9 mouse cellular contexts compared by ENCODE assay signal in genomic region chr11:8860878-8861277, GRCm38 (mm10).
A peak's percentile ranks its signal among the peaks of the same experiment; 100 is the strongest.
DNase-seq lines count a peak whose midpoint lies in the region; ATAC-seq and TF ChIP-seq lines count a peak whose summit lies in the region.
"Had no signal": no experiment of that assay in that cellular context is flagged by ENCODE, and none has a peak within 500 bp of the region (broad histone marks: within the 10 kb centered on the region; RNA-seq: fewer than 3 reads in every experiment).

No protein-coding gene starts in this region.

- no peak overlapping the region for H3K9ac ChIP-seq in kidney, embryonic 14.5 days (ENCODE audit: low read depth, low read length)
- H3K9ac ChIP-seq: embryonic facial prominence, embryonic 12.5 days had no signal

- H3K4me3 ChIP-seq in kidney, adult 2 months (ENCODE audit: insufficient read depth, low read depth, low read length), result no peak overlapping the region
- H3K4me3 ChIP-seq in kidney, embryonic 14.5 days (ENCODE audit: low read length), result no peak overlapping the region
- H3K4me3 ChIP-seq: embryonic facial prominence, embryonic 12.5 days had no signal

- H3K4me2 ChIP-seq in kidney, embryonic 14.5 days (replicated peaks; ENCODE audit: low read depth, low read length), result no peak overlapping the region
- H3K4me2 ChIP-seq: embryonic facial prominence, embryonic 12.5 days had no signal

- no peak for ATAC-seq in kidney, embryonic 14.5 days (ENCODE audit: low FRiP score, low TSS enrichment)

- TF ChIP-seq CTCF in kidney, adult 2 months (conservative IDR thresholded peaks at IDR 0.05; ENCODE audit: insufficient read depth, insufficient read length, low read depth, low read length), result peak; percentile 40

- H3K4me1 ChIP-seq in kidney, adult 2 months (ENCODE audit: control insufficient read depth, insufficient read depth, low read length), result no peaks in the 10 kb centered on the region
- peaks cover 12% of the 10 kb centered on the region; the same call in 1 of the 2 replicates for H3K4me1 ChIP-seq in kidney, embryonic 14.5 days (ENCODE audit: control insufficient read depth, insufficient read depth, low read length)
- H3K4me1 ChIP-seq: embryonic facial prominence, embryonic 12.5 days had no signal

- H3K27me3 ChIP-seq in kidney, adult 2 months (replicated peaks; ENCODE audit: control insufficient read depth, insufficient read depth, low read length), result no peaks in the 10 kb centered on the region
- no peaks in the 10 kb centered on the region for H3K27me3 ChIP-seq in kidney, embryonic 14.5 days (ENCODE audit: control insufficient read depth, insufficient read depth, low read length)
- H3K27me3 ChIP-seq: embryonic facial prominence, embryonic 12.5 days had no signal

- peak; percentile 21 for DNase-seq in kidney, adult 2 months
- DNase-seq in B cell, adult 2 months, result peak; percentile 41 to 46
- peak; percentile 60 for DNase-seq in ES-CJ7 (ENCODE audit: low read depth, low spot score)
- DNase-seq in heart, postnatal 4 days, result peak; percentile 26
- DNase-seq in layer of hippocampus, postnatal 36 days, result no peak
- DNase-seq in right cerebral cortex, postnatal 25 days, result no peak

- no peaks in the 10 kb centered on the region for H3K9me3 ChIP-seq in kidney, embryonic 14.5 days (ENCODE audit: control insufficient read depth, low read length)
- H3K9me3 ChIP-seq: embryonic facial prominence, embryonic 12.5 days had no signal

- 38% methylated on average over 3 of the region's 3 CpGs for WGBS in kidney, adult 2 months
- 24% methylated on average over 3 of the region's 3 CpGs for WGBS in kidney, embryonic 14.5 days

- H3K36me3 ChIP-seq in kidney, adult 2 months (ENCODE audit: control insufficient read depth, insufficient read depth, low read length), result no peaks in the 10 kb centered on the region
- no peaks in the 10 kb centered on the region for H3K36me3 ChIP-seq in kidney, embryonic 14.5 days (ENCODE audit: control insufficient read depth, insufficient read depth, low read length)
- H3K36me3 ChIP-seq: embryonic facial prominence, embryonic 12.5 days had no signal

- no peak for TF ChIP-seq POLR2A in kidney, adult 2 months (IDR thresholded peaks at IDR 0.05; ENCODE audit: low read depth, low read length)

- no peak overlapping the region for H3K27ac ChIP-seq in kidney, adult 2 months (ENCODE audit: insufficient read depth, low read depth, low read length)
- no peak overlapping the region for H3K27ac ChIP-seq in kidney, embryonic 14.5 days (ENCODE audit: low read depth, low read length)
- H3K27ac ChIP-seq: embryonic facial prominence, embryonic 12.5 days; macrophage had no signal

Comparison
In these comparisons a context has a peak if more than half of its experiments do, and no peak if none do; other contexts are left out.
1. DNase-seq: peak in kidney, adult 2 months (single experiment), B cell, adult 2 months (2 of 2), ES-CJ7 (single experiment) and heart, postnatal 4 days (single experiment); none in layer of hippocampus, postnatal 36 days (0 of 2) and right cerebral cortex, postnatal 25 days (single experiment).